Mouse (Mus musculus) ES-E14 (cell line): Measurements from ENCODE around the gene Zfhx3. TPM values are rescaled to one million over a fixed set of nuclear protein-coding genes. Genes with fewer than 3 reads are reported as not detected.
A peak's percentile ranks its signal among the peaks of the same experiment; 100 is the strongest.

ENCODE experiments used
- DNase-seq: peaks from one replicate; pipeline ENCODE4 v3.0.0-alpha.2; 2013; ENCODE audit warnings: low read depth, low spot score
- H3K27ac ChIP-seq: 2 replicates; pipeline ENCODE4 v1.5.1; 2012; ENCODE audit warnings: low read depth, mild to moderate bottlenecking, low read length, moderate library complexity, mixed read lengths; ENCODE audit not compliant: poor library complexity, insufficient read depth, severe bottlenecking
- H3K36me3 ChIP-seq: 2 replicates; pipeline ENCODE4 v1.6.1; 2012; ENCODE audit warnings: mild to moderate bottlenecking, low read length, moderate library complexity, mixed read lengths; ENCODE audit not compliant: control insufficient read depth, poor library complexity, insufficient read depth, severe bottlenecking
- H3K4me1 ChIP-seq, 2 experiments: fragments of 150-350 bp in 1 of 2; sonication (generic) in 1 of 2; 2 replicates each; pipeline ENCODE4 v1.6.1; 2012; ENCODE audit warnings: low read length in 2 of 2, mild to moderate bottlenecking in 1 of 2, mixed read lengths in 1 of 2; ENCODE audit not compliant: control insufficient read depth in 2 of 2, insufficient read depth in 2 of 2, poor library complexity in 1 of 2
- H3K4me3 ChIP-seq, 2 experiments: fragments of 150-350 bp in 1 of 2; sonication (generic) in 1 of 2; 2 replicates each; pipeline ENCODE4 v1.5.1; 2012; ENCODE audit warnings: low read length in 2 of 2, low read depth in 1 of 2, mild to moderate bottlenecking in 1 of 2, mixed read lengths in 1 of 2; ENCODE audit not compliant: insufficient read depth in 1 of 2, poor library complexity in 1 of 2, severe bottlenecking in 1 of 2
- H3K9ac ChIP-seq: 2 replicates; pipeline ENCODE4 v1.6.1; 2012; ENCODE audit warnings: low read depth, mild to moderate bottlenecking, low read length, mixed read lengths; ENCODE audit not compliant: poor library complexity, insufficient read depth, severe bottlenecking
- H3K9me3 ChIP-seq: fragments of 150-350 bp; sonication (generic); 2 replicates; pipeline ENCODE4 v1.6.1; 2012; ENCODE audit warnings: low read depth, mild to moderate bottlenecking, low read length; ENCODE audit not compliant: control insufficient read depth, insufficient read depth
- CHD2 ChIP-seq: IDR thresholded peaks from 2 replicates; pipeline ENCODE4 v1.6.1; 2014; ENCODE audit warnings: mild to moderate bottlenecking, low read depth, low read length, inconsistent platforms
- HCFC1 ChIP-seq: IDR thresholded peaks from 2 replicates; pipeline ENCODE4 v1.6.1; 2012; ENCODE audit warnings: low read length, inconsistent platforms, borderline replicate concordance; ENCODE audit not compliant: insufficient read depth
- MAFK ChIP-seq: IDR thresholded peaks from 2 replicates; pipeline ENCODE4 v1.6.1; 2014; ENCODE audit warnings: mild to moderate bottlenecking, low read depth, low read length, inconsistent platforms; ENCODE audit not compliant: insufficient read depth
- ZC3H11A ChIP-seq: IDR thresholded peaks from 2 replicates; pipeline ENCODE4 v1.6.1; 2012; ENCODE audit warnings: low read depth, mild to moderate bottlenecking, inconsistent platforms, low read length, borderline replicate concordance
- ZNF384 ChIP-seq: IDR thresholded peaks from 2 replicates; pipeline ENCODE4 v1.6.1; 2012; ENCODE audit warnings: low read depth, low read length, inconsistent platforms
- in situ Hi-C, 2 experiments: fragments of 600-800 bp; cut with MboI; formaldehyde crosslinking; loops; one replicate each; pipeline ENCODE4 v1.15.1; 2025; ENCODE audit warnings: low sequenced_read_pairs in 2 of 2, inconsistent platforms in 1 of 2; ENCODE audit not compliant: unreplicated experiment in 2 of 2
- total RNA-seq: library from RNA; depleted of rRNA; stranded (reverse); fragments of 300-350 nt; gene quantifications from 2 replicates; pipeline ENCODE4 v1.2.3, GENCODE M21; 2012

Zfhx3 gene
- total RNA-seq, 1 experiment: 8.8 TPM

GRCm38 (mm10) chr8:108956416-108956815 lies 1014.0 kb downstream of the Zfhx3 start:
- Histone ChIP-seq H3K36me3 (peaks cover 6% of the 10 kb centered on the region; the same call in 1 of the 2 replicates), H3K4me1 (0 out of 4 replicates have a peak, but pooled peaks cover 0 to 4% of the 10 kb centered on the region in 2 experiments), H3K9me3 (no peaks in the 10 kb centered on the region), H3K4me3 (peak overlapping the region; percentile 45 to 63), H3K9ac (peak overlapping the region; percentile 33; the same call in 1 of the 2 replicates), H3K27ac (no peak overlapping the region)
- TF ChIP-seq ZNF384 (no peak), MAFK (peak; percentile 99), CHD2 (no peak), HCFC1 (no peak)
- in situ Hi-C loops: no loop called here
- DNase-seq: peak; percentile 33

- no peaks in the 10 kb centered on the region for H3K4me1 ChIP-seq
- H3K4me3 ChIP-seq: no peak overlapping the region
- in situ Hi-C loops: no loop called here
- no peak for TF ChIP-seq ZC3H11A
- no peak for TF ChIP-seq MAFK
- no peak for TF ChIP-seq HCFC1
- no peak for TF ChIP-seq ZNF384
- TF ChIP-seq CHD2: no peak
- no peak overlapping the region for H3K9ac ChIP-seq
- DNase-seq: no peak
- H3K27ac ChIP-seq: no peak overlapping the region
- H3K9me3 ChIP-seq: no peaks in the 10 kb centered on the region
- no peaks in the 10 kb centered on the region for H3K36me3 ChIP-seq
Measured at GRCm38 (mm10) chr8:108962516-108962915, 1020.1 kb downstream of the Zfhx3 start.

GRCm38 (mm10) chr8:108963181-108963580 lies 1020.7 kb downstream of the Zfhx3 start:
- no peaks in the 10 kb centered on the region for H3K4me1 ChIP-seq
- in situ Hi-C loops: no loop called here
- no peak for DNase-seq
- no peak overlapping the region for H3K27ac ChIP-seq
- H3K9me3 ChIP-seq: no peaks in the 10 kb centered on the region
- TF ChIP-seq MAFK (no peak), ZC3H11A (no peak), ZNF384 (no peak), CHD2 (no peak), HCFC1 (no peak)
- no peak overlapping the region for H3K9ac ChIP-seq
- H3K4me3 ChIP-seq: no peak overlapping the region
- H3K36me3 ChIP-seq: no peaks in the 10 kb centered on the region

- DNase-seq: no peak
- no peaks in the 10 kb centered on the region for H3K36me3 ChIP-seq
- no peak for TF ChIP-seq ZNF384
- TF ChIP-seq CHD2: no peak
- TF ChIP-seq ZC3H11A: no peak
- no peak for TF ChIP-seq MAFK
- no peak for TF ChIP-seq HCFC1
- in situ Hi-C loops: no loop called here
- H3K4me3 ChIP-seq: no peak overlapping the region
- no peaks in the 10 kb centered on the region for H3K9me3 ChIP-seq
- no peak overlapping the region for H3K27ac ChIP-seq
- H3K9ac ChIP-seq: no peak overlapping the region
- no peaks in the 10 kb centered on the region for H3K4me1 ChIP-seq
Measured at GRCm38 (mm10) chr8:108966041-108966440, 1023.6 kb downstream of the Zfhx3 start.

GRCm38 (mm10) chr8:108973639-108974325 lies 1031.3 kb downstream of the Zfhx3 start:
- in situ Hi-C loops: no loop called here
- Histone ChIP-seq H3K9me3 (no peaks in the 10 kb centered on the region), H3K36me3 (no peaks in the 10 kb centered on the region), H3K4me1 (no peaks in the 10 kb centered on the region), H3K4me3 (no peak overlapping the region), H3K27ac (no peak overlapping the region), H3K9ac (no peak overlapping the region)
- DNase-seq: no peak
- TF ChIP-seq CHD2 (no peak), MAFK (no peak), ZNF384 (no peak), ZC3H11A (no peak), HCFC1 (no peak)
